Mouse (Mus musculus): ENCODE measurements around the gene Unc93a. TPM values are rescaled to one million over a fixed set of nuclear protein-coding genes. Genes with fewer than 3 reads are reported as not detected.
"Not testable (repeated sequence)": the region's sequence is repeated elsewhere in the genome, so short reads cannot be mapped to it uniquely, and the experiment has no call there.

Gene Unc93a
- polyA plus RNA-seq (2014; fragmentation: Nextera tagmentation; extraction: Ambion mirVana): 0.21 TPM in 1 of 2 replicates, not detected in the other

GRCm38 (mm10) chr17:13131710-13132109 lies at the start of gene Unc93a:
Gene Unc93a, minus strand, starts transcription at chr17:13131810.
- H3K4me2 ChIP-seq (replicated peaks; ENCODE audit: low read depth, low read length); H3K9ac ChIP-seq (ENCODE audit: low read depth, low read length); H3K9me3 ChIP-seq (ENCODE audit: control insufficient read depth, low read length); H3K4me1 ChIP-seq (ENCODE audit: control insufficient read depth, insufficient read depth, low read length); ATAC-seq (ENCODE audit: low FRiP score, low TSS enrichment); H3K36me3 ChIP-seq (ENCODE audit: control insufficient read depth, insufficient read depth, low read length); H3K27me3 ChIP-seq (ENCODE audit: control insufficient read depth, insufficient read depth, low read length); H3K27ac ChIP-seq (ENCODE audit: low read depth, low read length); H3K4me3 ChIP-seq (ENCODE audit: low read length): not testable (repeated sequence)
- WGBS: 91% methylated on average over 3 of the region's 4 CpGs

GRCm38 (mm10) chr17:13180491-13180890 lies 48.9 kb upstream of the Unc93a start:
- not testable (repeated sequence) for H3K27ac ChIP-seq (ENCODE audit: low read depth, low read length); H3K4me1 ChIP-seq (ENCODE audit: control insufficient read depth, insufficient read depth, low read length); H3K36me3 ChIP-seq (ENCODE audit: control insufficient read depth, insufficient read depth, low read length); ATAC-seq (ENCODE audit: low FRiP score, low TSS enrichment); H3K4me3 ChIP-seq (ENCODE audit: low read length); H3K4me2 ChIP-seq (replicated peaks; ENCODE audit: low read depth, low read length); H3K27me3 ChIP-seq (ENCODE audit: control insufficient read depth, insufficient read depth, low read length); H3K9ac ChIP-seq (ENCODE audit: low read depth, low read length)
- H3K9me3 ChIP-seq (ENCODE audit: control insufficient read depth, low read length): peaks cover 10% of the 10 kb centered on the region
- 92% methylated on average over 5 of the region's 5 CpGs for WGBS

GRCm38 (mm10) chr17:13179021-13179420 lies 47.4 kb upstream of the Unc93a start:
- H3K4me3 ChIP-seq (ENCODE audit: low read length); ATAC-seq (ENCODE audit: low FRiP score, low TSS enrichment): not testable (repeated sequence)
- 92% methylated on average over 4 of the region's 4 CpGs for WGBS

GRCm38 (mm10) chr17:13177796-13178195 lies 46.2 kb upstream of the Unc93a start:
- H3K9me3 ChIP-seq (ENCODE audit: control insufficient read depth, low read length); H3K9ac ChIP-seq (ENCODE audit: low read depth, low read length); H3K27me3 ChIP-seq (ENCODE audit: control insufficient read depth, insufficient read depth, low read length); H3K4me2 ChIP-seq (replicated peaks; ENCODE audit: low read depth, low read length); H3K4me3 ChIP-seq (ENCODE audit: low read length); H3K4me1 ChIP-seq (ENCODE audit: control insufficient read depth, insufficient read depth, low read length); H3K27ac ChIP-seq (ENCODE audit: low read depth, low read length); H3K36me3 ChIP-seq (ENCODE audit: control insufficient read depth, insufficient read depth, low read length): not testable (repeated sequence)
- 66% methylated on average over 1 of the region's 1 CpGs for WGBS
- peak; percentile 47; the same call in 1 of the 2 replicates for ATAC-seq (ENCODE audit: low FRiP score, low TSS enrichment)

More at GRCm38 (mm10) chr17:13179021-13179420, 47.4 kb upstream of the Unc93a start:
- not testable (repeated sequence) for H3K9ac ChIP-seq (ENCODE audit: low read depth, low read length); H3K27me3 ChIP-seq (ENCODE audit: control insufficient read depth, insufficient read depth, low read length); H3K27ac ChIP-seq (ENCODE audit: low read depth, low read length); H3K9me3 ChIP-seq (ENCODE audit: control insufficient read depth, low read length); H3K4me1 ChIP-seq (ENCODE audit: control insufficient read depth, insufficient read depth, low read length); H3K4me2 ChIP-seq (replicated peaks; ENCODE audit: low read depth, low read length); H3K36me3 ChIP-seq (ENCODE audit: control insufficient read depth, insufficient read depth, low read length)

- not testable (repeated sequence) for ATAC-seq (ENCODE audit: low FRiP score, low TSS enrichment); H3K9ac ChIP-seq (ENCODE audit: low read depth, low read length); H3K9me3 ChIP-seq (ENCODE audit: control insufficient read depth, low read length); H3K4me2 ChIP-seq (replicated peaks; ENCODE audit: low read depth, low read length); H3K4me3 ChIP-seq (ENCODE audit: low read length); H3K4me1 ChIP-seq (ENCODE audit: control insufficient read depth, insufficient read depth, low read length); H3K27ac ChIP-seq (ENCODE audit: low read depth, low read length); H3K36me3 ChIP-seq (ENCODE audit: control insufficient read depth, insufficient read depth, low read length); H3K27me3 ChIP-seq (ENCODE audit: control insufficient read depth, insufficient read depth, low read length)
- WGBS: no CpG with 5 or more reads among the region's 1 CpGs
Observed at GRCm38 (mm10) chr17:13175609-13176008, 44.0 kb upstream of the Unc93a start.

GRCm38 (mm10) chr17:13174029-13174428 lies 42.4 kb upstream of the Unc93a start:
- H3K9ac ChIP-seq (ENCODE audit: low read depth, low read length); H3K4me1 ChIP-seq (ENCODE audit: control insufficient read depth, insufficient read depth, low read length); H3K27ac ChIP-seq (ENCODE audit: low read depth, low read length); H3K27me3 ChIP-seq (ENCODE audit: control insufficient read depth, insufficient read depth, low read length); H3K36me3 ChIP-seq (ENCODE audit: control insufficient read depth, insufficient read depth, low read length); H3K4me2 ChIP-seq (replicated peaks; ENCODE audit: low read depth, low read length); H3K4me3 ChIP-seq (ENCODE audit: low read length); ATAC-seq (ENCODE audit: low FRiP score, low TSS enrichment); H3K9me3 ChIP-seq (ENCODE audit: control insufficient read depth, low read length): not testable (repeated sequence)
- WGBS: 65% methylated on average over 1 of the region's 3 CpGs

- not testable (repeated sequence) for H3K9ac ChIP-seq (ENCODE audit: low read depth, low read length); H3K36me3 ChIP-seq (ENCODE audit: control insufficient read depth, insufficient read depth, low read length); H3K9me3 ChIP-seq (ENCODE audit: control insufficient read depth, low read length); H3K4me3 ChIP-seq (ENCODE audit: low read length); H3K4me1 ChIP-seq (ENCODE audit: control insufficient read depth, insufficient read depth, low read length); ATAC-seq (ENCODE audit: low FRiP score, low TSS enrichment); H3K27me3 ChIP-seq (ENCODE audit: control insufficient read depth, insufficient read depth, low read length); H3K4me2 ChIP-seq (replicated peaks; ENCODE audit: low read depth, low read length); H3K27ac ChIP-seq (ENCODE audit: low read depth, low read length)
- 81% methylated on average over 6 of the region's 6 CpGs for WGBS
Observed at GRCm38 (mm10) chr17:13173578-13173977, 42.0 kb upstream of the Unc93a start.

- H3K27ac ChIP-seq (ENCODE audit: low read depth, low read length); H3K9me3 ChIP-seq (ENCODE audit: control insufficient read depth, low read length); H3K4me2 ChIP-seq (replicated peaks; ENCODE audit: low read depth, low read length); H3K4me3 ChIP-seq (ENCODE audit: low read length); H3K36me3 ChIP-seq (ENCODE audit: control insufficient read depth, insufficient read depth, low read length); H3K9ac ChIP-seq (ENCODE audit: low read depth, low read length); H3K4me1 ChIP-seq (ENCODE audit: control insufficient read depth, insufficient read depth, low read length); H3K27me3 ChIP-seq (ENCODE audit: control insufficient read depth, insufficient read depth, low read length): not testable (repeated sequence)
- 0 out of 2 replicates have a peak, but pooled peaks have one; percentile 64 for ATAC-seq (ENCODE audit: low FRiP score, low TSS enrichment)
- 50% methylated on average over 7 of the region's 7 CpGs for WGBS
Observed at GRCm38 (mm10) chr17:13146128-13146527, 14.5 kb upstream of the Unc93a start.

- not testable (repeated sequence) for H3K4me1 ChIP-seq (ENCODE audit: control insufficient read depth, insufficient read depth, low read length); H3K27ac ChIP-seq (ENCODE audit: low read depth, low read length); H3K27me3 ChIP-seq (ENCODE audit: control insufficient read depth, insufficient read depth, low read length); H3K4me3 ChIP-seq (ENCODE audit: low read length); H3K9me3 ChIP-seq (ENCODE audit: control insufficient read depth, low read length); H3K36me3 ChIP-seq (ENCODE audit: control insufficient read depth, insufficient read depth, low read length); H3K4me2 ChIP-seq (replicated peaks; ENCODE audit: low read depth, low read length); H3K9ac ChIP-seq (ENCODE audit: low read depth, low read length); ATAC-seq (ENCODE audit: low FRiP score, low TSS enrichment)
- 89% methylated on average over 4 of the region's 4 CpGs for WGBS
Observed at GRCm38 (mm10) chr17:13144580-13145215, 13.1 kb upstream of the Unc93a start.
